Mouse (Mus musculus) intestine, embryonic 16.5 days (tissue): ENCODE results near the gene Tmcc3. TPM values are rescaled to one million over a fixed set of nuclear protein-coding genes. Genes with fewer than 3 reads are reported as not detected.

Source experiments
- ATAC-seq: fragments of 200-750 bp; cut with Nextera tagmentation; 2 replicates; pipeline ENCODE4 v1.8.0; 2017; ENCODE audit warnings: moderate TSS enrichment, moderate library complexity
- H3K27ac ChIP-seq: fragments of 300-500 bp; sonication (generic); 2 replicates; pipeline ENCODE4 v1.5.1; 2014; ENCODE audit warnings: mild to moderate bottlenecking, low read length
- H3K27me3 ChIP-seq: fragments of 300-500 bp; sonication (generic); replicated peaks from 2 replicates; pipeline ENCODE4 v1.6.1; 2014; ENCODE audit warnings: low read length, control low read depth, mixed read lengths; ENCODE audit not compliant: control insufficient read depth, insufficient read depth
- H3K36me3 ChIP-seq: fragments of 300-500 bp; sonication (generic); 2 replicates; pipeline ENCODE4 v1.6.1; 2014; ENCODE audit warnings: low read length, control low read depth; ENCODE audit not compliant: control insufficient read depth, insufficient read depth
- H3K4me1 ChIP-seq: fragments of 300-500 bp; sonication (generic); 2 replicates; pipeline ENCODE4 v1.6.1; 2014; ENCODE audit warnings: low read length, control low read depth, mixed read lengths; ENCODE audit not compliant: control insufficient read depth, insufficient read depth
- H3K4me2 ChIP-seq: fragments of 300-500 bp; sonication (generic); 2 replicates; pipeline ENCODE4 v1.6.1; 2014; ENCODE audit warnings: low read depth, low read length, control low read depth
- H3K4me3 ChIP-seq: fragments of 300-500 bp; sonication (generic); 2 replicates; pipeline ENCODE4 v1.5.1; 2014; ENCODE audit warnings: mild to moderate bottlenecking, low read length
- H3K9ac ChIP-seq: fragments of 300-500 bp; sonication (generic); 2 replicates; pipeline ENCODE4 v1.6.1; 2014; ENCODE audit warnings: low read depth, low read length
- H3K9me3 ChIP-seq: fragments of 300-500 bp; sonication (generic); 2 replicates; pipeline ENCODE4 v1.6.1; 2016; ENCODE audit warnings: low read length, control low read depth; ENCODE audit not compliant: control insufficient read depth
- WGBS: fragments of 180-500 bp; shearing (Covaris S2); extraction: QIAGEN DNeasy Blood & Tissue Kit; methylation state at CpG from one replicate; pipeline ENCODE4 v1.1.7; 2014; 5-methylcytosine and 5-hydroxymethylcytosine counted together
- polyA plus RNA-seq: library from polyadenylated mRNA; unstranded; fragments of >200 nt; fragmentation: Nextera tagmentation; extraction: Ambion mirVana; gene quantifications from 2 replicates; pipeline ENCODE4 v1.2.1, GENCODE M21; 2015

Tmcc3 gene
- polyA plus RNA-seq, 1 experiment from 2014 or later: 8.8 TPM

DNA sequence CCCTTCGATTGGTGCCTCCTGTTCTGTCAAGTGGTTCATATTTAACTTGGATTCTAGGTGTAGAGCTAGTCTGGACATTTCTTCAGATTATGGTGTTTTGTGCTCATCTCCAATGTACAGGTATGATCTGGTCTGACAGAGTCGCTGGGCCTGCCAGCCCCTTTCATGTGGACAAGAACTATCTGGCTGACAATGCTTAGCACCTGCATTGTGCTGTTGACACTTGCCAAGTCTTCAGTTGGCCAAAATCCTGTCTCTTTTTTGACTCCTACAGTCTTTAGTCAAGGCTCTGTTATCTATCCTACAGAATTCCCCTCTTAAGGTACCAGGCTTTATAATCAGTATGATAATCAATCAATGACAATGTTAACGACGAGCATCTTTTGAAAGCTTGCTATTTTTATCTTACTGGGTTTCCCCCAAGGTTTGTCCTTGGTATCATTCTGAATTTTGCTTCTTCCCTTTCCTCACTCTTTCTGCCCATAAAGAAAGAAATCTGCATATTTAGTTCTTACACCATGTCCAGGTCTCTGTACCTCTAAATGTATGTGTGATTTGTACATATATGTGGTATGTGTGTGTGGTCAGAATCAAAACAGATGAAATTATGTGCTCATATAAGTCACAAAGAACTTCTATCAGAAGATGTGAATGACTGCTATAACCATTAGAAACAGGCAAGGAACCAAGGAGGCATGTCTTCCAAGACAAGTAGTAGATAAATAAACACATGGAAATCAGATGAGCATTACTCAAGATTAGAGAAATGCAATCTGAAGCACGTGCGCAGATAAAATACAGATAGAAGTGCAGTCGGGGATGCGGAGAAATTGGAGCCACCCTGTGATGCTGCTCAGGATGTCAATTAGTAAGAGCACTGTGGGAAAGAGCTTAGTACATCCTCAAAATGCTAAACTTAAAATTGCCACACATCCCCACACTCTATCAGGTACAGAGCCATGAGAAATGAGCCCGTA lies 41.4 kb downstream of the Tmcc3 start:
- H3K36me3 ChIP-seq: no peaks in the 10 kb centered on the region
- H3K9ac ChIP-seq: no peak overlapping the region
- ATAC-seq: no peak
- H3K4me3 ChIP-seq: no peak overlapping the region
- H3K27ac ChIP-seq: no peak overlapping the region
- H3K9me3 ChIP-seq: no peaks in the 10 kb centered on the region
- no peaks in the 10 kb centered on the region for H3K27me3 ChIP-seq
- 81% methylated on average over 9 of the region's 9 CpGs for WGBS
- H3K4me1 ChIP-seq: no peaks in the 10 kb centered on the region
- no peak overlapping the region for H3K4me2 ChIP-seq

DNA sequence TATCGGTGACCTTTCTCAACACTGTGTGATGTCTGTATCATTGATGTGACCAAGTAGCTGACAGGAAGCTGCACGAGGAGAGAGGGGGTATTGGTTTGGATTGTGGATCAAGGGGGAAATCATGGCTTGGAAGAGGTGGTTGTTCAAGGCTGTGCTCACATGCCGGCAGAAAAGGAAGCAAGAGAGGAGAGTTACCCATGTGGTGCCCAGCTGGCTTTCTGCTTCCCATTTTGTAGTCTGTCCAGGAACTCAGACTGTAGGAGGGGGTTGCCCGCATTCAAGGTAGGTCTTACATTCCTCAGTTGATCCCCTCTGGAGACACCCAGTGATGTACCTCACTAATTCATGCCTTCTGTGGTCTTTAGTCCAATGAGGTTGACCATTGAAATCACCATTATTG lies 42.3 kb downstream of the Tmcc3 start:
- WGBS: 64% methylated on average over 4 of the region's 4 CpGs
- Histone ChIP-seq H3K4me1 (no peaks in the 10 kb centered on the region), H3K9me3 (no peaks in the 10 kb centered on the region), H3K9ac (no peak overlapping the region), H3K36me3 (no peaks in the 10 kb centered on the region), H3K4me3 (no peak overlapping the region), H3K27ac (no peak overlapping the region), H3K4me2 (no peak overlapping the region), H3K27me3 (no peaks in the 10 kb centered on the region)
- ATAC-seq: no peak

DNA sequence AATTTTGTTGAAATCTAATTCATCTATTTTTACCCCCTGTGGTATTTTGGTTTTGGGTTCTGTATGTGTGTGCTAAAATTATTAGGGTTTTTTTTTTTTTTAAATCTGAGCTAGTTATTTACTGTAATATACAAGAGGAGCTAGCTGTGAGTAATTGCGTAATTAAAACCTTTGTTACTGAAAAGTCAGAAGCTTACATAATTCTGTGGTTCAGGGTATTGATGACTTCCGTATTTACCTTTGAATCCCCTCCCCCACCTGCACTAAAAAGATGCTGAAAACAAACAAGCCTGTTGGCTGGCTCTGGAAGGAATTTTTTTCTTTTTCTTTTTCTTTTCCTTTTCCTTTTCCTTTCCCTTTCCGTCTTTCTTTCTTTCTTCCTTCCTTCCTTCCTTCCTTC lies 42.7 kb downstream of the Tmcc3 start:
- no peak overlapping the region for H3K27ac ChIP-seq
- 81% methylated on average over 3 of the region's 3 CpGs for WGBS
- no peak overlapping the region for H3K9ac ChIP-seq

DNA sequence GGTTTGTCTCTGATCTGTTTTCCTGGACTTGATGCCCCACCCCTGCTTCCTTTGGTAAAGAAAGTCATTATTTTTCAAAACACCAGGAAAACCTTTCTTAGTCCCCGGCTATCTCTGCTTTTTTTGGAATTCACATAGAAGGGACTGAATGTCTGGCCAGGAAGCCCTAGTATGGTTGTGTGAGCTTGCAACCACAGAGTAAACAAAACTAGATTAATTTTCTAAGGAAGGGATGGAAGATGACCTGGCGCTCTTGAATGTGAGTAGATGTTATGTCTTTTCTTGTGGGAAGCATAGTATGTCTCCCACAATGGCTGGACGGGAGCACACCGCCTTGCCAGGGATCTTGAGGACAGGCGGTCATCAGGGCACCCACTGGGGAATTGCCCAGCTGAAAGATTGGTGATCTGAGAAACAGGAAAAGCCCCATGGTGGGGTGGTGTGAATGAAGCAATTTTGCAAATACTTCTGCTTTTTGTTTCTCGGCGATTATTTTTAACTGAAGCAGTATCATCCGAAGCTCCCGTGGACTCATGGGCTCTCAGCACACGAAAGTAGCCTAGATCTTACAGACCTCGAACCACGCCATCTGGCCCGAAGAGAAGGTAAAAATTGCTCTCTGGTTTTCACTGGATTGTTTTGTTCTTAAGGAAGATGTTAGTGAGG lies 44.9 kb downstream of the Tmcc3 start:
- no peak overlapping the region for H3K4me2 ChIP-seq
- no peak for ATAC-seq
- H3K27ac ChIP-seq: no peak overlapping the region
- no peak overlapping the region for H3K9ac ChIP-seq
- H3K9me3 ChIP-seq: no peaks in the 10 kb centered on the region
- no peaks in the 10 kb centered on the region for H3K27me3 ChIP-seq
- WGBS: 85% methylated on average over 13 of the region's 13 CpGs
- H3K36me3 ChIP-seq: no peaks in the 10 kb centered on the region
- no peaks in the 10 kb centered on the region for H3K4me1 ChIP-seq
- H3K4me3 ChIP-seq: no peak overlapping the region

More for the DNA sequence above, 42.7 kb downstream of the Tmcc3 start:
- Histone ChIP-seq H3K9me3 (no peaks in the 10 kb centered on the region), H3K4me3 (no peak overlapping the region), H3K27me3 (no peaks in the 10 kb centered on the region), H3K4me1 (no peaks in the 10 kb centered on the region), H3K4me2 (no peak overlapping the region), H3K36me3 (no peaks in the 10 kb centered on the region)
- ATAC-seq: no peak

DNA sequence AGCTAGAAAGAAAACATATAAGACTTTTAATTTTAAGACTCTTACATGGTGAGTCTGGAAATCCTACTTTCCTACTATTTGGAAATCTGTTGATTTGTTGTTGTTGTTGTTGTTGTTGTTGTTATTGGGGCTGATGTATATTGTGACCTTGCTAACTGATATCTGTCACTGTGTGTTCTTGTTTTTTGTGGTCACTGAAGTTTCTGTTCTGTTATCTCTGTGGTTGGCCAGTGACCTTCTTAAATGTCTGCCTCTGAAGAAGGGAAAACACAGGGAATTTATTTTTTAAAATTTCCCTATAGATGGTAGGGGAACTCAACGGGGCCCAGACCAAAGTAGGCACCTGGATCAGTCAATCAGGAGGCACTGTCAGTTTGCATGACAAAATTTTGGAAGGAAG lies 48.9 kb downstream of the Tmcc3 start:
- H3K36me3 ChIP-seq: no peaks in the 10 kb centered on the region
- no peak overlapping the region for H3K4me3 ChIP-seq
- 74% methylated on average over 1 of the region's 1 CpGs for WGBS
- H3K4me2 ChIP-seq: no peak overlapping the region
- H3K27ac ChIP-seq: no peak overlapping the region
- ATAC-seq: no peak
- no peaks in the 10 kb centered on the region for H3K4me1 ChIP-seq
- H3K9ac ChIP-seq: no peak overlapping the region
- no peaks in the 10 kb centered on the region for H3K27me3 ChIP-seq
- H3K9me3 ChIP-seq: no peaks in the 10 kb centered on the region

GRCm38 (mm10) chr10:94371293-94371692 lies 59.5 kb downstream of the Tmcc3 start:
- H3K4me1 ChIP-seq: no peaks in the 10 kb centered on the region
- no peaks in the 10 kb centered on the region for H3K36me3 ChIP-seq
- H3K9ac ChIP-seq: no peak overlapping the region
- H3K27ac ChIP-seq: no peak overlapping the region
- H3K9me3 ChIP-seq: no peaks in the 10 kb centered on the region
- ATAC-seq: no peak
- no peak overlapping the region for H3K4me3 ChIP-seq
- H3K4me2 ChIP-seq: no peak overlapping the region
- no peaks in the 10 kb centered on the region for H3K27me3 ChIP-seq
- 79% methylated on average over 2 of the region's 2 CpGs for WGBS

GRCm38 (mm10) chr10:94376941-94377340 lies 65.2 kb downstream of the Tmcc3 start:
- peaks cover 3% of the 10 kb centered on the region; the same call in 1 of the 2 replicates for H3K9me3 ChIP-seq
- no peak overlapping the region for H3K4me2 ChIP-seq
- 56% methylated on average over 4 of the region's 4 CpGs for WGBS
- H3K4me3 ChIP-seq: no peak overlapping the region
- H3K4me1 ChIP-seq: no peaks in the 10 kb centered on the region
- no peaks in the 10 kb centered on the region for H3K27me3 ChIP-seq
- H3K27ac ChIP-seq: no peak overlapping the region
- ATAC-seq: no peak
- no peak overlapping the region for H3K9ac ChIP-seq
- H3K36me3 ChIP-seq: no peaks in the 10 kb centered on the region

- H3K27me3 ChIP-seq: no peaks in the 10 kb centered on the region
- H3K4me2 ChIP-seq: no peak overlapping the region
- no peaks in the 10 kb centered on the region for H3K4me1 ChIP-seq
- no peak for ATAC-seq
- WGBS: 80% methylated on average over 10 of the region's 10 CpGs
- no peaks in the 10 kb centered on the region for H3K36me3 ChIP-seq
- peaks cover 3% of the 10 kb centered on the region; the same call in 1 of the 2 replicates for H3K9me3 ChIP-seq
- no peak overlapping the region for H3K4me3 ChIP-seq
- H3K9ac ChIP-seq: no peak overlapping the region
- no peak overlapping the region for H3K27ac ChIP-seq
Observed at GRCm38 (mm10) chr10:94377844-94378243, 66.1 kb downstream of the Tmcc3 start.

GRCm38 (mm10) chr10:94378383-94378782 lies 66.6 kb downstream of the Tmcc3 start:
- Histone ChIP-seq H3K4me2 (no peak overlapping the region; the same call in 1 of the 2 replicates), H3K4me3 (no peak overlapping the region), H3K27me3 (no peaks in the 10 kb centered on the region), H3K9ac (no peak overlapping the region), H3K4me1 (no peaks in the 10 kb centered on the region), H3K36me3 (no peaks in the 10 kb centered on the region), H3K9me3 (peaks cover 3% of the 10 kb centered on the region; the same call in 1 of the 2 replicates), H3K27ac (no peak overlapping the region)
- WGBS: 51% methylated on average over 13 of the region's 13 CpGs
- ATAC-seq: peak; percentile 46; the same call in 1 of the 2 replicates
